Mouse (Mus musculus) liver, adult (tissue): ENCODE results near the gene Aspscr1.

ENCODE experiments used
- GATA4 ChIP-seq: IDR thresholded peaks from 2 replicates; pipeline ENCODE4 v1.6.1; 2014; ENCODE audit warnings: mild to moderate bottlenecking, low read length; ENCODE audit not compliant: insufficient replicate concordance

The Aspscr1 gene

DNA sequence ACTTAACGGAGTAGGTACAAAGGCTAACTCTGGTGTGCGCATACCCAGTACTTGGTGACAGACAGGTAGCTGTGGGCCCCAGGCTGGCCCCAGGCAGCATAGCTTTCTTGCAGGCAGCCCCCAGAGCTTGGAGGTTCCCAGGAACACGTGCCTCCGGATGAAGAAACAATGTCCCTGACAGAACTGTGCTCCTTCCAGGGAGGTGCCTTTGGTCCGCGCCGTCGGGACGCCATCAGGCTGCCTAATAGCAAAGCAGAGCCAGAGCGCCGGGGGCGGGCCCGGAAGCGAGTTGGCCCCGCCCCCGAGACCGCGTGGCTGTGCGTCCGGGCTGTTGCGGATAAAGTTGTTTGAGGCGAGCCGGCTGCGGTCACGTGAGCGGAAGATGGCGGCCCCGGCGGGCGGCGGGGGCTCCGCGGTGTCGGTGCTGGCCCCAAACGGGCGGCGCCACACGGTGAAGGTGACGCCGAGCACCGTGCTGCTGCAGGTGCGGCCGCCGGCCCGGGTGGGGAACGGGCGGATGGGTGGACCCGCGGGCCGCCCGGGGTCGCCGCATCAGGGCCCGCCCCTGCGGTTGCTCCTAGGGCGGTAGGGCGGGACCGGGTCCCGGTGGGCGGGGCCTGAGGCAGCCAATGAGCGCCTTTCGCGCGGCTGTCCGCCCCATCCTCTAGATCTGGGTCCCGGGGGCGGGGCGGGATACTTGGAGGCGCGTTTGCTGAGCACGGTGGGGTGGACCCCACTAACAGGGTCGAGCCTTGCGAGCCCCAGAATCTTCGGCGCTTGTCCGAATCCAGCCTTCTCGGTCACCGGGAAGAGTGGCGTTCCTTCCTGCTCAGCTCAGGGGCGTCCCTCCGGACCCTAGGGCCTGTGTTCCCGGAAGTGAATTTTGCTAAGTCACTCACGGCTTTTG is at the start of gene Aspscr1:
Gene Aspscr1 (plus strand): TSS at position 287 of the 907 bp plus-strand sequence.
- peak; percentile 51; the same call in 1 of the 2 replicates for TF ChIP-seq GATA4

DNA sequence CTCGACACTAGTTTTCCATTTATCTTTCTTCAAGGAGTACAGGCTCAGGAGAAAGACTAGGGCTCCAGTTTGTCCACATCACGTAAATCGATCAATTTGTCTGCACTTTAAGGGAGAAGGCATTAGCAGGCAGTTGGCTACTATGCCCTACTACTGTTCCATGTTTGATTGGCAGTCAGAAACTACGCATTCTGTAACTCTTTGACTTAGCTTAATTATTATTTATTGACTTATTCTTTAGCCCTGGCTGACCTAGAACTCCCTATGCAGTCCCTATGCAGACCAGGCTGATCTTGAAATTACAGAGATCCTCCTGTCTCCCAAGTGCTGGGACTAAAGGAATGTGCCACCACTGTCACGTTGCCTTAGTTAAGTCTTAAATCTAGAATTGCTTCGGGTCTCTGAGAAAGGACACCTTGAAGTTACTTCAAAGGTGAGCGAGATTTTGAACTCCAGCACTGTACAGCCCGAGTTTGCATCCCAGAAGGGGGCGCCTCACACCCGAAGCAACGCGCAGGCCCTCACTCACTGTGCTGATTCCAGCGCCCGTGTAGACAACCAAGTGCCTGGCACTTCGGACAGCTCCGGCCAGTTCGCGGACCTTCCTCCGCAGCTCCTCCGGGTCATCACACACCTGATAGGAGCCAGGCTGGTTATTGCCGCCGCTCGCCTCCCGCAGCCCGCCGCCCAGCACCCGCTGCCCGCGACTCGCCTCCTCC is 48.7 kb upstream of the Aspscr1 start:
- TF ChIP-seq GATA4 = no peak

DNA sequence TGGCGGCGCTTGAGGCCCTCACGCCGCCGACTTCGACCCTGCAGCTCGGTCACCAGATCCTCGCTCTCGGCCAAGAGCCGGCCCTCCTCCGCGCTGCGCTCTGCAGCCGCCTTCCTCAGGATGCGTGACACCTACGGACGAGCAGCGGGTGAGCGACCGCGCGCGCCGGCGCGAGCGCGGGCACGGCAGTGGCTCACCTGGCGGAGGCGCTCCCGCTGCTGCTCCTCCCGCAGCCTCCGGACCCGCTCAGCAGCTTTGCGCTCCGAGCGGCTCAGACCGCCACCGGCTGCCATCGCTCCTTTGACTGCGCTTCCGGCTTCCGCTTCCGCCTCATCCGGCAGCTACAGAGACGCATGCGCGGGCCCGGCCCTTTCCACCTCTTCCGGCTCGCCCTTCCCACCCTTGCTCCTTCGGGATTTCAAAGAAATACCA is 48.1 kb upstream of the Aspscr1 start:
- TF ChIP-seq GATA4 = no peak

- no peak for TF ChIP-seq GATA4
Measured at GRCm38 (mm10) chr11:120625152-120625775, 47.5 kb upstream of the Aspscr1 start, which contains the start of gene Sirt7. TSS of gene Sirt7 (minus strand) at chr11:120625240.

GRCm38 (mm10) chr11:120626785-120627467 is 45.8 kb upstream of the Aspscr1 start:
- TF ChIP-seq GATA4 = no peak

DNA sequence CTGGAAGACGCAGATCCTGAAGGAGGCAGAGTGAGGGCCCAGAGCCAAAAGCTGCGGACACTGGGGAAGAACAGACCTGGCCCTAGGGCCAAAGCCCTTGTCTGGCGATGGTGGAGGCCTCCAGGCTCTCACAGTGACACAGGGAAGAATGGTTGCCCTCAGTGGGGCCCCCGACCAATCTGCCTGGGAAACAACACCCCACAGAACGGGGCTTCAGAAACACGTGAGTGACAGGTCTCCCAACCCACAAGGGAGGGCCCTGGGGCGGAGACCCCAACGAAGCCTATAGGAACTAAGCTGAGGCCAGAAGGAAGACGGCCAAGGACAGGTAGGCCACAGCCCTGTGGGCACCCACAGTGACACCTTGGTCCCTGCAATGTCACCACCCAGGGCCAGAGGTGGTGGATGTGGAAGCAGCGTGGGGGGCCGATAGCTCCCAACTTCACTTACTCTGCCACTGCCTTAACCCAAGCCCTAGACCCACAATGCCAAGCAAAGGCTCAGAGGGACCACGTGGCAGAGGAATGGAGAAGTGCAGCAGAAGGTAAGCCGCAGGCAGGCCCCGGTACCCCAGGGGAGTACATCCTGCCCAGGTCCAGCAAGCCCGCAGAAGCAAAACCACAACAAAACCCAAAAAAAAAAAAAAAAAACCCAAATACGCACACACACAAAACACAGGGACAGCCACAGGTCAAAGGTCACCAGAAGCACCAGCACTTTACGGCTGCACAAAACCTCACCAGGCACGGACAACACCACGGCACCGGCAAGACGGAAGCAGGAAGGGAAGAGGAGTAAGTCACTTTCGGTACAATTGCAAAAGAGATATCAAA is 45.1 kb upstream of the Aspscr1 start:
- no peak for TF ChIP-seq GATA4

DNA sequence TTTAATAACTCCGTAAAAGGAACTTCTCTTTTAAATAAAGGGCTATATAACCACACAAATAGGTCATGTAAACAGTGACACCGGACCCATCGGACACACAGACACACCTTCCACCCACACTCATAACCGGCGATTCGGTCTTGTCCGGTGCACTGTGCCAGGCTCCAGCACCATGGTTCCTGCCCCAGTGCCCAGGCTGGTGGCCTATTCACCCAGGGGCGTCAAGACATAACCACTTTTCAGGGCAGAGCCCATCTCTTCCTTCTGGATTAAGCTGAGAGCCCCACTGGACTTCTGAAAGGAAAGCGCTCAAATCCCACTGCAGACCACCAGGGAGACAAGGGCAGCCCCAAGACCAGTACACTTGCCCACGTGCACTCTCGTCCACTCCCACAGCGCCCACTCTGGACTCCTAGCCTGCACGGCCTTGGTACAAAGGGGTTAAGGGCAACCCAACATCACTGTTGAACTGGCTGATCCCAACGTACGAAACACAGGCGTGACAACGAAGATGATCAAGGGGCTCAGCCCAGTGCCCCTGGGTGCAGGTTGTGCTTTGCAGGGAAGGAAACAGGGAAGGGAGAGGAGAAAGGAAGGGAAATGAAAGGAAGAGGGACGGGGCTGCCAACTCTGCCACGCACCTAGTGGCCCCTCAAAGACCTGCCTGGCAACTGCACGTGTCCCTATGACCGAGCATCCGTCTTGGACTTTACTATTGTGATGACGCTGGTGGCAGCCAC is 44.0 kb upstream of the Aspscr1 start:
- TF ChIP-seq GATA4 = no peak

GRCm38 (mm10) chr11:120629341-120629730 is 43.4 kb upstream of the Aspscr1 start:
- no peak for TF ChIP-seq GATA4

DNA sequence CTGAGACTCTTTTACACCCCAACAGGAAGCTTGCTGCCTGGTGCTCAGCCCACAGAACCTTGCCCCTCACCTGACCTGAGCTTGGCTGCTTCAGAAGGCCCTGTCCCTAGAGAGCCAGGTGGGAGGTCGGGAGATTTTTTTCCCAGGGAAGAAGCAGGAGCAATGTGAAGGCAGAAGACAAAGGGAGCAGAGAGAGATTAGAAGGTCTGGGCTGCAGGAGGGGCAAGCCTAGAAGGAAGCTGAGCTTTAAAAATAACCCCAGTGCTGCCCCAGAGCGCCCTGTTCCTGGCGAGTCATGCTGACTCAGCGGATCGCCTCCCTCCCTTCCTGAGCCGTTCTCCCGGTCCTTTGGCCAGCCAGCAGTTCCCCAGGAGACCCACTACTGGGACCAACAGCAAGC is 42.9 kb upstream of the Aspscr1 start:
- TF ChIP-seq GATA4 = no peak

GRCm38 (mm10) chr11:120630401-120630871 is 42.3 kb upstream of the Aspscr1 start:
- no peak for TF ChIP-seq GATA4

DNA sequence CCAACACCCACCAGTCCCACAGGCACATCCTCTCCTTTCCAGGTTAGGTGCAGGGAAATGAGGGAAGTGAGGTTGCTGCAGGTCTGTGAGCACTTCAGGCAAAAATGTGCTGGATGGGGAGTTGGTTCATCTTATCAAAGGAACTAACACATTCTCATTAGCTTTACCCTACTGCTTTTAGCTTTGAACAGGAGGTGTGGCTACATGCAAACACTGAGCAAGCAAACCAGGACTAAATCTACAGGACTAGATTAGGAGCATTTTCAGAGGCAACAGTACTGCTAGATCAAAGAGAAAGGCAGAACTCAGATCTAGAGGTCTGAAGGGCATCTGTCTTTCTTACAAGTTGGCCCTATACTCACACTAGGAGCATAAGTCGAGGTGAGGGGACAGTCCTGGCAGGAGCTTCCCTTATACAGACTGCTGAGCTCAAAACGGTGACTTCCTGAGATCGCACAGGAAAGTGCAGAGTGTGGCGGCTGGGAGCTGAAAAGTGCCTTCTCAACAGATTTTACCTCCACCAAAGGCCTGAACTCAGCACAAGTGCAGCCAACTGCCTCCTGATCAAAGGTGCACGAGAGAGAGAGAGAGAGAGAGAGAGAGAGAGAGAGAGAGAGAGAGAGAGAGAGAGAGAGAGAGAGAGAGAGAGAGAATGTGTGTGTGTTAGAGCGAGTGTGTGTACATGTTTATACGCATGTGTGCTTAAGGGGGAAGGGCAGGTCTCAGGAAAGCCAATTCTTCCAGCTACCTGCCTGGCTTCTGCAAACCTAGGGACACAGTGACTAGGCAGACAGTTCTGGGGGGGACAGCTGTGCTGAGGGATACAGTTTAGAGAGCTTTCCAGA is 41.7 kb upstream of the Aspscr1 start:
- peak; percentile 66; the same call in 1 of the 2 replicates for TF ChIP-seq GATA4

DNA sequence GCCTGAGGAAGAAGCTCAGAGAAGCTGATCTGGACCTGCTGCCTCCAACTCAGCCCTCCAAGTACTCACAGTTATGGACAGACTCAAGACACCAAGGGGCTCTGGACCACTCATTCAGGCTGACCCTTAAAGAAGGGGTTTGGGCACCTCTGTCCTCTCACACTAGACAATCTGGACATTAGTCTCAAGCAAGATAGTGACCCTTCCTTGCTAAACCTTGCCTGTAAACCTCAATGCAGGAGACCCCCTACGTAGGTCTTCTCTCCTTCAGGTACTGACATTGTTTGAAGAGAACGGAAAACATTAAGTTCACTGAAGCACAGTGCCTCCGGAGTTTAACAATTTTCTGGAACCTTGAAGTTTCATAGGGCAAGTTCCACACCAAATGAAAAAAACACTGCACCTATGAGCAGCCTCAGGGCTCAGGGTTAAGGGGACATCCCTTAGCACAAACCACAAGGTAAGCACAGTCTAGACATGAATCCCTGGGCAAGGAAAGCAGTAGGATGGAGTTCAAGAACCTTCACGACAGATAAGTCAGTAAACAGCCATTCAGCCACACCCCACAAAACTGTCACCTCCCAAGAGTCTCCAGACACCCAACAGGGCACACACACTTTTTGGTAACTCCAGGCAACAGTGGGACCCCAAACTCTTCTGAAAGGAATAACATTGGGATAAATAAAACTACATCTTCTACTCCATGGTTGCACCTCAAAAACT is 40.9 kb upstream of the Aspscr1 start:
- no peak for TF ChIP-seq GATA4
